Mouse (Mus musculus): ENCODE results near the gene Smco1. TPM values are rescaled to one million over a fixed set of nuclear protein-coding genes. Genes with fewer than 3 reads are reported as not detected.

The Smco1 gene
- total RNA-seq, 2 experiments from 2014 or later: 28.1 to 28.7 TPM

DNA sequence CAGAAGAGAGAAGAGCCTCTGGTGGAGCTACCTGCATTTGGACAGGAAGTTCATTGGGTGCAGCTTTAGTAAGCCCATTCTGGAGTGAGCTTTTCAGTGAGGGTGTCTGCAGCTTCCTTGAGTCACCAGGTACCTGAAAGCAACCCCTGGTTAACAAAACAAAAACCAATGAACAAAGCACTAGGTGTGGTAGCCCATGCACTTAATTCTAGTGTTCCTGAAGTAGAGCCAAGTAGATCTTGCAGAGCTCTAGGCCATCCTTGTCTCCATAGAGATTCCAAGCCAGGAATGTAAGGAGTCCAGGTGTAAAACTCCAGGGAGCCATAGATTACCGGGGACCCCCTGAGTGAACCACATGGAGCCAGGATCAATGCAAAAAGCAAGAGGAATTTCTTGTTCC is 31.8 kb downstream of the Smco1 start:
- intact Hi-C loops (cut with DNase I): no loop called here
- no peak for DNase-seq

DNA sequence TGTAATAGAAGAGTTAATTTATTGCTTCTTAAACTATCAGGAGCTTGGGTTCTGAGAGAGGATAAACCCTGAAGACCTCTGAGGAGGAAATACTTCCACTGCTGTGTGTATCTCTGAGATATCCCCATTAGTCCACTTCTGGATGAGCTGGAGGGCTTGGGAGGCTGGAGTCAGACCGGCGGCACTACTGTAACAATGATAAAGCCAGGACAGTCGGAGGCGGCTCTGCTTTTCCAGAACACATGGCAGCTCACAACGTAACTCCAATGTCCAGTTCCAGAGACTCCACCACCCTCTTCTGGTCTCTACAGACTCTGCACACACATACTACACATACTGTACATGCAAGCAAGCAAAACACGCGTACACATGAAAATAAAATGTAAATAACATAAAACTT is 32.6 kb downstream of the Smco1 start:
- no peak for DNase-seq
- intact Hi-C loops (cut with DNase I): no loop called here

GRCm38 (mm10) chr16:32311970-32312369 is 40.7 kb downstream of the Smco1 start:
- intact Hi-C loops (cut with DNase I): no loop called here
- no peak for DNase-seq

DNA sequence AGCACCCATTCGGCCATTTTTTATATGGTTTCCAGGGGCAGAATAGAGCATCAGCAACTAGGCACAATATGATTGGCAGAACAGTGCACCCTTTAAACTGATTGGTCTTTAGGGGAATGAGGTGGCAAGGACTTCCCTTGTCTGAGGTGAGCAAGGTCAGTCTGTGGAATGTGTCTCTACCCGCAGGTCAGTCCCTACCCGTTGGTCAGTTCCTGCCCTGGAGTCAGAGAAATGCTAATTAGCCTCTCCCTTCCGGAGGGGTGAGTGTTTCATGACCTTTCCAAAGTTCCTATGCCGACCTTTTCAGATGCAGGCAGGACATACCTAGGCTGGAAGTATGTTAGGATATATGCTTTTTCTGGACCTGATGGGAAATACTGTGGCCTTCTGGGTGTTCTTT is 41.1 kb downstream of the Smco1 start:
- no peak for DNase-seq
- intact Hi-C loops (cut with DNase I): no loop called here

DNA sequence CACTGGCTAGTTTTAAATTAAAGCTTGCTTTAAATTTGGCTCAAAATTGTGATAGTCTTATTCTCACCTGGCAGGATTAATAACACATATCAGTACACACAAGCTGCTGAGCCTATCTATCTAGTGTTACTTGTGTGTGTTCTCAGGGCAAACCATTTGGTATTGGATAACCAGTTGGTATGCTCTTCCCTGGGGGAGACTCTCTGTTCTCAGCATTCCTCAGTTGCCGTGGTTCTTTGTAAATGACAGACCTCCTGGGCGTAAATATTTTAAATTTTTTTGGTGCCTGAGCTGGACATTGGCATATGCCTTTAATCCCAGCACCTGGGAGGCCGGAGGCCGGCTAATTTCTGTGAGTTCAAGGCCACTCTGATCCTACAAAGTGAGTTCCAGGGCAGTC is 41.6 kb downstream of the Smco1 start:
- intact Hi-C loops (cut with DNase I): no loop called here
- no peak for DNase-seq

- DNase-seq: no peak
- intact Hi-C loops (cut with DNase I): no loop called here
Observed at GRCm38 (mm10) chr16:32316601-32317000, 45.3 kb downstream of the Smco1 start.

DNA sequence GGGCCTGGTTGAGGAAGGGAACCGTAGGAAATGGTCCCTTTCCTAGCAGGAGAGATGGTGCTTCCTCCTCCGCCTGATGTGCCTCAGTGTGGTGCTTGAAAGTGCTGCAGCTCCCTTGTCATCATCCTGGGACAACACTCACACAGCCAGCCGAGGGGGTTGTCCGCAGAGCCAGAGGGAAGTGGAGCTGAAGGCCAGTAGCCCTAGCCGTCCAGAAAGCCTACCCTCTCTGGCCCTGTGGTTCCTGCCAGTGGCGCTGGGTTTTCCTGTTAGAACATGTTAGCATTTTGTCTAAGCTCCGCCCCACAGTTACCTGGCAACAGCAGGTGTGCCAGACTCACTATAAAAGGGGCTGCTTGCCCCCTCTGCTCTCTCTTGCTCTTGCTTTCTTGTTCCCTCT is 52.7 kb downstream of the Smco1 start:
- DNase-seq: no peak
- intact Hi-C loops (cut with DNase I): no loop called here

Small RNA genes lying within 50 kb of the gene (microRNA-seq; reads per million reads assigned to microRNA genes)
- gene Mir1946a (ENCODE audit: borderline number of aligned reads in 2 of 2): 0 reads per million in 2 experiments

Other genes with a start within 250 kb of the Smco1 start
- 10 to 100 TPM; 26.1 to 26.7 TPM for gene Pak2, start 192.1 kb upstream of the Smco1 start, total RNA-seq (2021)
- 10 to 100 TPM; 17.7 to 18.7 TPM for gene Pigx, start 171.7 kb upstream of the Smco1 start, total RNA-seq (2021)
- gene Cep19, start 171.7 kb upstream of the Smco1 start, total RNA-seq (2021): 10 to 100 TPM; 10.1 to 10.5 TPM
- 1 to 10 TPM; 4.7 to 5.2 TPM for gene Nrros, start 105.9 kb upstream of the Smco1 start, total RNA-seq (2021)
- not detected for gene Bex6, start 91.6 kb upstream of the Smco1 start, total RNA-seq (2021)
- 10 to 100 TPM; 11.5 to 14.0 TPM for gene Fbxo45, start 24.3 kb upstream of the Smco1 start, total RNA-seq (2021)
- gene Wdr53, start 24.2 kb upstream of the Smco1 start, total RNA-seq (2021): 1 to 10 TPM; 6.8 to 8.0 TPM
- gene Rnf168, start 6.0 kb downstream of the Smco1 start, total RNA-seq (2021): 10 to 100 TPM; 13.7 TPM
- gene Ubxn7, start 60.8 kb downstream of the Smco1 start, total RNA-seq (2021): 10 to 100 TPM; 30.0 to 32.6 TPM
- not detected for gene Tm4sf19, start 129.0 kb downstream of the Smco1 start, total RNA-seq (2021)
- gene Tctex1d2, start 148.2 kb downstream of the Smco1 start, total RNA-seq (2021): 1 to 10 TPM; 6.3 to 8.3 TPM
- gene Pcyt1a, start 159.5 kb downstream of the Smco1 start, total RNA-seq (2021): 100 to 1,000 TPM; 127 to 141 TPM
- under 1 TPM; 0.38 to 0.44 TPM for gene Slc51a, start 216.4 kb downstream of the Smco1 start, total RNA-seq (2021)
- not detected for gene Zdhhc19, start 224.8 kb downstream of the Smco1 start, total RNA-seq (2021)